Mouse (Mus musculus) liver, embryonic 14.5 days (tissue): ENCODE measurements at regions not wholly inside any gene's neighbourhood (a gene's known extent, or its start where the extent isn't known, plus 50 kb on each side); places are given as distances from the start of the nearest gene placed in this dataset.

ENCODE experiments used
- ATAC-seq: fragments of 200-750 bp; cut with Nextera tagmentation; 2 replicates; pipeline ENCODE4 v1.8.0; 2017; ENCODE audit warnings: moderate number of reproducible peaks, mild to moderate bottlenecking, moderate library complexity; ENCODE audit not compliant: insufficient read depth
- DNase-seq, 3 experiments: peaks; one replicate each; pipeline ENCODE4 v3.0.0-alpha.2; 2012 to 2013; ENCODE audit warnings: low read depth in 3 of 3, low spot score in 3 of 3
- H3K27ac ChIP-seq: fragments of 300-500 bp; sonication (generic); 2 replicates; pipeline ENCODE4 v1.5.1; 2014; ENCODE audit warnings: moderate library complexity, mild to moderate bottlenecking, control low read depth, inconsistent platforms
- H3K27me3 ChIP-seq: fragments of 300-500 bp; sonication (generic); 2 replicates; pipeline ENCODE4 v1.6.1; 2014; ENCODE audit warnings: mild to moderate bottlenecking, low read length, moderate library complexity; ENCODE audit not compliant: control insufficient read depth, insufficient read depth
- H3K36me3 ChIP-seq: fragments of 300-500 bp; sonication (generic); replicated peaks from 2 replicates; pipeline ENCODE4 v1.6.1; 2014; ENCODE audit warnings: low read depth; ENCODE audit not compliant: control insufficient read depth, insufficient read depth
- H3K4me1 ChIP-seq, 2 experiments: fragments of 200-500 bp in 1 of 2; fragments of 300-500 bp in 1 of 2; sonication (generic) in 1 of 2; replicated peaks; 2 replicates each; pipeline ENCODE4 v1.6.1; 2012 to 2014; ENCODE audit warnings: antibody characterized with exemption in 1 of 2, inconsistent platforms in 1 of 2, low read length in 1 of 2; ENCODE audit not compliant: control insufficient read depth in 2 of 2, insufficient read depth in 2 of 2
- H3K4me2 ChIP-seq: fragments of 300-500 bp; sonication (generic); 2 replicates; pipeline ENCODE4 v1.6.1; 2014; ENCODE audit warnings: low read depth, mild to moderate bottlenecking, control low read depth, moderate library complexity
- H3K4me3 ChIP-seq, 2 experiments: fragments of 200-500 bp in 1 of 2; fragments of 300-500 bp in 1 of 2; sonication (generic) in 1 of 2; 2 replicates each; pipeline ENCODE4 v1.5.1; 2012 to 2014; ENCODE audit warnings: low read depth in 2 of 2, low read length in 2 of 2, mild to moderate bottlenecking in 2 of 2, control low read depth in 1 of 2, inconsistent platforms in 1 of 2, moderate library complexity in 1 of 2; ENCODE audit not compliant: insufficient read depth in 1 of 2
- H3K9ac ChIP-seq: fragments of 300-500 bp; sonication (generic); replicated peaks from 2 replicates; pipeline ENCODE4 v1.6.1; 2014; ENCODE audit warnings: mild to moderate bottlenecking, control low read depth, moderate library complexity
- H3K9me3 ChIP-seq: fragments of 300-500 bp; sonication (generic); 2 replicates; pipeline ENCODE4 v1.6.1; 2016; ENCODE audit warnings: low read length, mixed read lengths; ENCODE audit not compliant: control insufficient read depth
- CTCF ChIP-seq: IDR thresholded peaks from 2 replicates; pipeline ENCODE4 v1.5.1; 2016; ENCODE audit warnings: antibody characterized with exemption, low read depth, control low read depth
- EP300 ChIP-seq: IDR thresholded peaks from 2 replicates; pipeline ENCODE4 v1.6.1; 2016; ENCODE audit warnings: antibody characterized with exemption, low read depth
- WGBS: fragments of 180-500 bp; shearing (Covaris S2); extraction: QIAGEN DNeasy Blood & Tissue Kit; methylation state at CpG from one replicate; pipeline ENCODE4 v1.1.7; 2014; ENCODE audit not compliant: insufficient replicate concordance; 5-methylcytosine and 5-hydroxymethylcytosine counted together

GRCm38 (mm10) chr16:76816056-76816885, 197.2 kb upstream of the Usp25 start:
- H3K27ac ChIP-seq, result no peak overlapping the region
- no peaks in the 10 kb centered on the region for H3K9me3 ChIP-seq
- no peaks in the 10 kb centered on the region for H3K36me3 ChIP-seq
- DNase-seq (no peak), ATAC-seq (no peak)
- 59% methylated on average over 17 of the region's 17 CpGs for WGBS
- no peaks in the 10 kb centered on the region for H3K27me3 ChIP-seq
- no peak overlapping the region for H3K4me3 ChIP-seq
- TF ChIP-seq EP300 (no peak), CTCF (no peak)
- H3K4me2 ChIP-seq, result no peak overlapping the region
- H3K4me1 ChIP-seq, result no peaks in the 10 kb centered on the region
- no peak overlapping the region for H3K9ac ChIP-seq

GRCm38 (mm10) chr16:76803725-76804124, 209.8 kb upstream of the Usp25 start:
- Histone ChIP-seq H3K4me2 (no peak overlapping the region), H3K9me3 (no peaks in the 10 kb centered on the region), H3K27me3 (no peaks in the 10 kb centered on the region), H3K36me3 (no peaks in the 10 kb centered on the region), H3K9ac (no peak overlapping the region), H3K4me3 (no peak overlapping the region), H3K27ac (no peak overlapping the region), H3K4me1 (no peaks in the 10 kb centered on the region)
- WGBS, result 25% methylated on average over 3 of the region's 3 CpGs
- TF ChIP-seq EP300 (no peak), CTCF (peak; percentile 52)
- no peak for ATAC-seq
- no peak for DNase-seq

GRCm38 (mm10) chr16:76786405-76787155, 226.9 kb upstream of the Usp25 start:
- ATAC-seq (no peak), DNase-seq (peak in 1 of 3 experiments; percentile 2)
- H3K36me3 ChIP-seq, result no peaks in the 10 kb centered on the region
- H3K4me1 ChIP-seq, result no peaks in the 10 kb centered on the region
- no peak overlapping the region for H3K4me2 ChIP-seq
- peak; percentile 68 for TF ChIP-seq CTCF
- TF ChIP-seq EP300, result no peak
- no peak overlapping the region for H3K9ac ChIP-seq
- WGBS, result 54% methylated on average over 6 of the region's 6 CpGs
- no peak overlapping the region for H3K4me3 ChIP-seq
- no peaks in the 10 kb centered on the region for H3K27me3 ChIP-seq
- no peak overlapping the region for H3K27ac ChIP-seq
- H3K9me3 ChIP-seq, result no peaks in the 10 kb centered on the region

- no peak for DNase-seq
- Histone ChIP-seq H3K27ac (no peak overlapping the region), H3K36me3 (no peaks in the 10 kb centered on the region), H3K27me3 (no peaks in the 10 kb centered on the region), H3K9me3 (no peaks in the 10 kb centered on the region), H3K4me2 (no peak overlapping the region), H3K9ac (no peak overlapping the region), H3K4me3 (no peak overlapping the region), H3K4me1 (no peaks in the 10 kb centered on the region)
- ATAC-seq, result no peak
- TF ChIP-seq EP300 (no peak), CTCF (no peak)
- WGBS, result 63% methylated on average over 5 of the region's 5 CpGs
These were observed 230.8 kb upstream of the Usp25 start for GRCm38 (mm10) chr16:76782656-76783055.

GRCm38 (mm10) chr16:76775790-76776189, 237.7 kb upstream of the Usp25 start:
- H3K9ac ChIP-seq, result no peak overlapping the region
- no peaks in the 10 kb centered on the region for H3K27me3 ChIP-seq
- no peak overlapping the region for H3K4me3 ChIP-seq
- H3K9me3 ChIP-seq, result no peaks in the 10 kb centered on the region
- no peaks in the 10 kb centered on the region for H3K4me1 ChIP-seq
- ATAC-seq (no peak), DNase-seq (no peak)
- H3K4me2 ChIP-seq, result no peak overlapping the region
- no peak overlapping the region for H3K27ac ChIP-seq
- no peak for TF ChIP-seq CTCF
- TF ChIP-seq EP300, result no peak
- 58% methylated on average over 2 of the region's 2 CpGs for WGBS
- no peaks in the 10 kb centered on the region for H3K36me3 ChIP-seq
